Mouse (Mus musculus): ENCODE results near the gene Epb41l1.

The Epb41l1 gene

GRCm38 (mm10) chr2:156457343-156457717 is 36.6 kb downstream of the Epb41l1 start:
- no peak for ATAC-seq (ENCODE audit: low TSS enrichment)

GRCm38 (mm10) chr2:156460470-156460869 is 39.8 kb downstream of the Epb41l1 start:
- ATAC-seq (ENCODE audit: low TSS enrichment) = peak; percentile 41; the same call in 1 of the 2 replicates

GRCm38 (mm10) chr2:156462154-156463029 is 41.7 kb downstream of the Epb41l1 start:
- no peak for ATAC-seq (ENCODE audit: low TSS enrichment)

GRCm38 (mm10) chr2:156464416-156464815 is 43.7 kb downstream of the Epb41l1 start:
- ATAC-seq (ENCODE audit: low TSS enrichment) = no peak

- ATAC-seq (ENCODE audit: low TSS enrichment) = no peak
These were observed 46.8 kb downstream of the Epb41l1 start for GRCm38 (mm10) chr2:156467538-156467937.

- ATAC-seq (ENCODE audit: low TSS enrichment) = peak; percentile 34; the same call in 1 of the 2 replicates
These were observed 48.2 kb downstream of the Epb41l1 start for GRCm38 (mm10) chr2:156468890-156469289.

- no peak for ATAC-seq (ENCODE audit: low TSS enrichment)
These were observed 48.8 kb downstream of the Epb41l1 start for GRCm38 (mm10) chr2:156469508-156469907.

- ATAC-seq (ENCODE audit: low TSS enrichment) = no peak
These were observed 50.2 kb downstream of the Epb41l1 start for GRCm38 (mm10) chr2:156470938-156471337.

GRCm38 (mm10) chr2:156472336-156472735 is 51.6 kb downstream of the Epb41l1 start:
- ATAC-seq (ENCODE audit: low TSS enrichment) = no peak

- ATAC-seq (ENCODE audit: low TSS enrichment) = no peak
These were observed 53.0 kb downstream of the Epb41l1 start for GRCm38 (mm10) chr2:156473696-156474095.

GRCm38 (mm10) chr2:156474111-156474510 is 53.4 kb downstream of the Epb41l1 start:
- no peak for ATAC-seq (ENCODE audit: low TSS enrichment)

GRCm38 (mm10) chr2:156474891-156475284 is 54.2 kb downstream of the Epb41l1 start:
- ATAC-seq (ENCODE audit: low TSS enrichment) = no peak

GRCm38 (mm10) chr2:156475285-156476110 is 54.8 kb downstream of the Epb41l1 start:
- ATAC-seq (ENCODE audit: low TSS enrichment) = peak; percentile 31

GRCm38 (mm10) chr2:156476111-156476747 is 55.5 kb downstream of the Epb41l1 start:
- ATAC-seq (ENCODE audit: low TSS enrichment) = no peak

- ATAC-seq (ENCODE audit: low TSS enrichment) = peak; percentile 24
These were observed 56.0 kb downstream of the Epb41l1 start for GRCm38 (mm10) chr2:156476748-156477151.

- peak; percentile 45 for ATAC-seq (ENCODE audit: low TSS enrichment)
These were observed 57.5 kb downstream of the Epb41l1 start for GRCm38 (mm10) chr2:156478046-156478690.

- no peak for ATAC-seq (ENCODE audit: low TSS enrichment)
These were observed 59.1 kb downstream of the Epb41l1 start for GRCm38 (mm10) chr2:156479833-156480232.

GRCm38 (mm10) chr2:156480267-156480666 is 59.6 kb downstream of the Epb41l1 start:
- ATAC-seq (ENCODE audit: low TSS enrichment) = no peak

GRCm38 (mm10) chr2:156482299-156482698 is 61.6 kb downstream of the Epb41l1 start:
- ATAC-seq (ENCODE audit: low TSS enrichment) = no peak

- no peak for ATAC-seq (ENCODE audit: low TSS enrichment)
These were observed 62.1 kb downstream of the Epb41l1 start for GRCm38 (mm10) chr2:156482764-156483163.

GRCm38 (mm10) chr2:156483204-156483603 is 62.5 kb downstream of the Epb41l1 start:
- ATAC-seq (ENCODE audit: low TSS enrichment) = no peak
